ENCODE assay signal across 15 mouse cellular contexts in genomic region chr12:94795913-94796615, GRCm38 (mm10).
"Had no signal": no experiment of that assay in that cellular context is flagged by ENCODE, and none has a peak within 500 bp of the region (broad histone marks: within the 10 kb centered on the region; RNA-seq: fewer than 3 reads in every experiment).

No protein-coding gene starts in this region.

- H3K4me1 ChIP-seq: limb, embryonic 15.5 days; liver, embryonic 12.5 days; megakaryocyte, embryonic 14.5 days; neural tube, embryonic 15.5 days had no signal

- H3K36me3 ChIP-seq: limb, embryonic 15.5 days; liver, embryonic 12.5 days; neural tube, embryonic 15.5 days had no signal

- H3K4me2 ChIP-seq: limb, embryonic 15.5 days; liver, embryonic 12.5 days; lung, embryonic 14.5 days; neural tube, embryonic 15.5 days had no signal

- H3K27me3 ChIP-seq: limb, embryonic 15.5 days; liver, embryonic 12.5 days; megakaryocyte, embryonic 14.5 days; neural tube, embryonic 15.5 days had no signal

- H3K4me3 ChIP-seq: left cerebral cortex, adult 2 months; limb, embryonic 15.5 days; liver, embryonic 12.5 days; megakaryocyte, embryonic 14.5 days; myocyte; neural tube, embryonic 15.5 days had no signal

- DNase-seq: kidney, adult 2 months; kidney, postnatal 14 days; lung, embryonic 14.5 days; lung, postnatal 10 days; midbrain, embryonic 14.5 days; right cerebral cortex, adult 18-20 months; right cerebral cortex, postnatal 25 days; thymus, postnatal 4 days had no signal

- H3K9me3 ChIP-seq: limb, embryonic 15.5 days; liver, embryonic 12.5 days; neural tube, embryonic 15.5 days had no signal

- H3K9ac ChIP-seq: limb, embryonic 15.5 days; liver, embryonic 12.5 days; lung, embryonic 14.5 days; neural tube, embryonic 15.5 days had no signal

- H3K27ac ChIP-seq: left cerebral cortex, adult 2 months; limb, embryonic 15.5 days; liver, embryonic 12.5 days; macrophage; neural tube, embryonic 15.5 days had no signal

- ATAC-seq: liver, embryonic 12.5 days had no signal
